Mouse (Mus musculus) stomach, postnatal 0 days (tissue): ENCODE results near the gene Map3k14. TPM values are rescaled to one million over a fixed set of nuclear protein-coding genes. Genes with fewer than 3 reads are reported as not detected.

Experiments used
- ATAC-seq: fragments of 200-750 bp; cut with Nextera tagmentation; 2 replicates; pipeline ENCODE4 v1.8.0; 2017; ENCODE audit not compliant: low FRiP score, low TSS enrichment
- DNase-seq: peaks from one replicate; pipeline ENCODE4 v3.0.0-alpha.2; 2016; ENCODE audit warnings: low spot score
- H3K27ac ChIP-seq: fragments of 300-500 bp; sonication (generic); replicated peaks from 2 replicates; pipeline ENCODE4 v1.5.1; 2014; ENCODE audit warnings: mild to moderate bottlenecking, control low read depth
- H3K27me3 ChIP-seq: fragments of 300-500 bp; sonication (generic); 2 replicates; pipeline ENCODE4 v1.6.1; 2014; ENCODE audit warnings: low read length; ENCODE audit not compliant: control insufficient read depth, insufficient read depth
- H3K36me3 ChIP-seq: fragments of 300-500 bp; sonication (generic); 2 replicates; pipeline ENCODE4 v1.6.1; 2014; ENCODE audit warnings: low read length, mixed read lengths; ENCODE audit not compliant: control insufficient read depth, insufficient read depth
- H3K4me1 ChIP-seq: fragments of 300-500 bp; sonication (generic); replicated peaks from 2 replicates; pipeline ENCODE4 v1.6.1; 2014; ENCODE audit warnings: antibody characterized with exemption; ENCODE audit not compliant: control insufficient read depth, insufficient read depth
- H3K4me2 ChIP-seq: fragments of 300-500 bp; sonication (generic); replicated peaks from 2 replicates; pipeline ENCODE4 v1.6.1; 2014; ENCODE audit warnings: low read depth, mild to moderate bottlenecking, control low read depth, moderate library complexity
- H3K4me3 ChIP-seq: fragments of 300-500 bp; sonication (generic); 2 replicates; pipeline ENCODE4 v1.5.1; 2014; ENCODE audit warnings: low read depth, low read length, control low read depth
- H3K9ac ChIP-seq: fragments of 300-500 bp; sonication (generic); 2 replicates; pipeline ENCODE4 v1.6.1; 2014; ENCODE audit warnings: mild to moderate bottlenecking, low read length, control low read depth, mixed read lengths
- H3K9me3 ChIP-seq: fragments of 300-500 bp; sonication (generic); 2 replicates; pipeline ENCODE4 v1.6.1; 2016; ENCODE audit warnings: low read length; ENCODE audit not compliant: control insufficient read depth
- CTCF ChIP-seq: IDR thresholded peaks from 2 replicates; pipeline ENCODE4 v1.5.1; 2016; ENCODE audit warnings: antibody characterized with exemption, low read depth, mild to moderate bottlenecking, moderate library complexity
- EP300 ChIP-seq: optimal IDR thresholded peaks from 2 replicates; pipeline ENCODE3; 2016; ENCODE audit warnings: antibody characterized with exemption
- WGBS: fragments of 180-500 bp; shearing (Covaris S2); extraction: QIAGEN DNeasy Blood & Tissue Kit; methylation state at CpG from one replicate; pipeline ENCODE4 v1.1.7; 2014; 5-methylcytosine and 5-hydroxymethylcytosine counted together
- polyA plus RNA-seq: library from polyadenylated mRNA; unstranded; fragments of >200 nt; fragmentation: Nextera tagmentation; extraction: Ambion mirVana; gene quantifications from 2 replicates; pipeline ENCODE4 v1.2.1, GENCODE M21; 2015

Gene Map3k14
- polyA plus RNA-seq, 1 experiment from 2014 or later, result 1.6 TPM

GRCm38 (mm10) chr11:103210291-103210690 lies 57.0 kb downstream of the Map3k14 start:
- Histone ChIP-seq H3K4me2 (no peak overlapping the region), H3K9me3 (no peaks in the 10 kb centered on the region), H3K4me1 (no peaks in the 10 kb centered on the region), H3K9ac (no peak overlapping the region), H3K27me3 (no peaks in the 10 kb centered on the region), H3K36me3 (no peaks in the 10 kb centered on the region), H3K4me3 (no peak overlapping the region), H3K27ac (no peak overlapping the region)
- DNase-seq, result no peak
- 0 out of 2 replicates have a peak, but pooled peaks have one; percentile 10 for ATAC-seq
- TF ChIP-seq CTCF (no peak), EP300 (no peak)
- WGBS, result 50% methylated on average over 8 of the region's 8 CpGs

GRCm38 (mm10) chr11:103208458-103208857 lies 58.8 kb downstream of the Map3k14 start, which contains the start of gene 1700023F06Rik:
Gene 1700023F06Rik (minus strand): TSS chr11:103208558.
- Histone ChIP-seq H3K4me1 (no peaks in the 10 kb centered on the region), H3K36me3 (no peaks in the 10 kb centered on the region), H3K9ac (no peak within 1 kb of the TSS), H3K4me2 (no peak within 1 kb of the TSS), H3K4me3 (no peak within 1 kb of the TSS), H3K9me3 (no peaks in the 10 kb centered on the region), H3K27ac (no peak within 1 kb of the TSS), H3K27me3 (no peaks in the 10 kb centered on the region)
- no peak for ATAC-seq
- 87% methylated on average over 3 of the region's 3 CpGs for WGBS
- TF ChIP-seq EP300 (no peak), CTCF (no peak)
- DNase-seq, result no peak

GRCm38 (mm10) chr11:103206203-103206602 lies 61.1 kb downstream of the Map3k14 start:
- no peaks in the 10 kb centered on the region for H3K9me3 ChIP-seq
- TF ChIP-seq CTCF, result no peak
- no peak for TF ChIP-seq EP300
- no peaks in the 10 kb centered on the region for H3K36me3 ChIP-seq
- H3K4me2 ChIP-seq, result no peak overlapping the region
- H3K4me3 ChIP-seq, result no peak overlapping the region
- 88% methylated on average over 6 of the region's 6 CpGs for WGBS
- no peak for DNase-seq
- H3K9ac ChIP-seq, result no peak overlapping the region
- ATAC-seq, result no peak
- no peaks in the 10 kb centered on the region for H3K27me3 ChIP-seq
- no peak overlapping the region for H3K27ac ChIP-seq
- no peaks in the 10 kb centered on the region for H3K4me1 ChIP-seq

GRCm38 (mm10) chr11:103202376-103202775 lies 64.9 kb downstream of the Map3k14 start:
- Histone ChIP-seq H3K4me3 (no peak overlapping the region), H3K27me3 (no peaks in the 10 kb centered on the region), H3K9me3 (no peaks in the 10 kb centered on the region), H3K9ac (no peak overlapping the region), H3K4me2 (no peak overlapping the region), H3K4me1 (0 out of 2 replicates have a peak, but pooled peaks cover 2% of the 10 kb centered on the region), H3K27ac (no peak overlapping the region), H3K36me3 (no peaks in the 10 kb centered on the region)
- no peak for TF ChIP-seq CTCF
- TF ChIP-seq EP300, result no peak
- ATAC-seq (no peak), DNase-seq (no peak)

- no peak overlapping the region for H3K27ac ChIP-seq
- TF ChIP-seq CTCF (peak; percentile 37), EP300 (no peak)
- no peaks in the 10 kb centered on the region for H3K36me3 ChIP-seq
- no peaks in the 10 kb centered on the region for H3K9me3 ChIP-seq
- ATAC-seq, result peak; percentile 19; the same call in 1 of the 2 replicates
- H3K4me1 ChIP-seq, result 0 out of 2 replicates have a peak, but pooled peaks cover 2% of the 10 kb centered on the region
- no peak overlapping the region for H3K4me3 ChIP-seq
- H3K4me2 ChIP-seq, result no peak overlapping the region
- H3K27me3 ChIP-seq, result no peaks in the 10 kb centered on the region
- WGBS, result 20% methylated on average over 6 of the region's 6 CpGs
- no peak overlapping the region for H3K9ac ChIP-seq
- peak; percentile 52 for DNase-seq
Observed at GRCm38 (mm10) chr11:103201664-103202063, 65.6 kb downstream of the Map3k14 start.

- Histone ChIP-seq H3K36me3 (no peaks in the 10 kb centered on the region), H3K9me3 (no peaks in the 10 kb centered on the region), H3K9ac (peak overlapping the region; percentile 52), H3K4me1 (0 out of 2 replicates have a peak, but pooled peaks cover 2% of the 10 kb centered on the region), H3K27me3 (no peaks in the 10 kb centered on the region), H3K4me2 (peak overlapping the region; percentile 92), H3K4me3 (peak overlapping the region; percentile 50), H3K27ac (0 out of 2 replicates have a peak overlapping the region, but pooled peaks have one; percentile 13)
- WGBS, result 2% methylated on average over 58 of the region's 59 CpGs
- DNase-seq, result peak; percentile 63
- ATAC-seq, result no peak; the same call in 1 of the 2 replicates
- TF ChIP-seq CTCF (no peak), EP300 (no peak)
Observed at GRCm38 (mm10) chr11:103198911-103199803, 68.1 kb downstream of the Map3k14 start.
